14 mouse cellular contexts compared by ENCODE assay signal in the genomic region with DNA sequence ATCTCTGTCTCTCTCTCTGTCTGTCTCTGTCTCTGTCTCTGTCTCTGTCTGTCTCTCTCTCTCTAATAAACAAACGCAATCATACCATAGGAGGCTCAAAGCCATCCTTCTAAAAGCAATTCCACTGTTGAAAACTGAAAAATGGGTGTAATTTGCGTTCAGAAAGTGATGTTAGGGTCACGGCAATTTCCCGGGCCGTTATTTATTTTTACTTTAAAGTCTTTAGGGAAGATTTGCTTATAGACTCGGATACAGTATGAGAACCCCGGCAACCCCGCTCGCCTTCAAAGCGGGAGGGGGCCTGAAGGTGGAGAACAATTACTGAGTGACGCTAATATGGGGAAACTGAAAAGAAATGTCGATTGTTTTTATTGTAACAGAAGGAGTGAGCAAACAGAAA. TPM values are rescaled to one million over a fixed set of nuclear protein-coding genes. Genes with fewer than 3 reads are reported as not detected.
DNase-seq lines count a peak whose midpoint lies in the region; ATAC-seq and TF ChIP-seq lines count a peak whose summit lies in the region.
"Had no signal": no experiment of that assay in that cellular context is flagged by ENCODE, and none has a peak within 500 bp of the region (broad histone marks: within the 10 kb centered on the region; RNA-seq: fewer than 3 reads in every experiment).

No protein-coding gene starts in this region.

- no peak for ATAC-seq in heart, embryonic 16.5 days (replicated peaks; ENCODE audit: extremely low read depth, insufficient read depth, low FRiP score)
- no peak for ATAC-seq in midbrain, postnatal 0 days (ENCODE audit: low FRiP score)
- ATAC-seq in intestine, postnatal 0 days: no peak
- ATAC-seq in stomach, embryonic 14.5 days (ENCODE audit: insufficient number of reproducible peaks, insufficient read depth, low FRiP score, low read depth): no peak

- 4% methylated on average over 12 of the region's 12 CpGs for WGBS in heart, embryonic 16.5 days
- WGBS in midbrain, embryonic 10.5 days: under 1% methylated on average over 12 of the region's 12 CpGs
- 1% methylated on average over 12 of the region's 12 CpGs for whole genome bisulfite sequencing in midbrain, postnatal 0 days
- WGBS in intestine, postnatal 0 days: 1% methylated on average over 12 of the region's 12 CpGs
- 1% methylated on average over 12 of the region's 12 CpGs for WGBS in stomach, embryonic 14.5 days

- TF ChIP-seq CTCF in midbrain, postnatal 0 days (IDR thresholded peaks at IDR 0.05): no peak
- TF ChIP-seq CTCF in intestine, postnatal 0 days (IDR thresholded peaks at IDR 0.05; ENCODE audit: low read depth): no peak

- H3K4me1 ChIP-seq in heart, embryonic 16.5 days (ENCODE audit: control insufficient read depth, insufficient read depth, low read length): peaks cover 9% of the 10 kb centered on the region
- peaks cover 46% of the 10 kb centered on the region for H3K4me1 ChIP-seq in midbrain, embryonic 10.5 days
- H3K4me1 ChIP-seq in midbrain, postnatal 0 days (ENCODE audit: insufficient read depth, low read length): no peaks in the 10 kb centered on the region
- H3K4me1 ChIP-seq in intestine, postnatal 0 days (replicated peaks; ENCODE audit: control insufficient read depth, insufficient read depth, low read length): no peaks in the 10 kb centered on the region
- 0 out of 2 replicates have a peak, but pooled peaks cover 4% of the 10 kb centered on the region for H3K4me1 ChIP-seq in stomach, embryonic 14.5 days (ENCODE audit: control insufficient read depth, insufficient read depth, low read length)

- H3K4me2 ChIP-seq in heart, embryonic 16.5 days (ENCODE audit: low read depth, low read length): peak overlapping the region; percentile 46; the same call in 1 of the 2 replicates
- H3K4me2 ChIP-seq in midbrain, postnatal 0 days (ENCODE audit: low read depth, low read length, poor library complexity, severe bottlenecking): no peak overlapping the region
- no peak overlapping the region for H3K4me2 ChIP-seq in intestine, postnatal 0 days (replicated peaks; ENCODE audit: low read depth)
- peak overlapping the region; percentile 29; the same call in 1 of the 2 replicates for H3K4me2 ChIP-seq in stomach, embryonic 14.5 days (replicated peaks; ENCODE audit: low read depth, low read length)

- no peak overlapping the region for H3K9ac ChIP-seq in heart, embryonic 16.5 days (ENCODE audit: low read length)
- H3K9ac ChIP-seq in midbrain, postnatal 0 days (replicated peaks; ENCODE audit: low read length, poor library complexity, severe bottlenecking): no peak overlapping the region
- H3K9ac ChIP-seq in intestine, postnatal 0 days (ENCODE audit: low read depth, low read length): no peak overlapping the region
- no peak overlapping the region for H3K9ac ChIP-seq in stomach, embryonic 14.5 days (replicated peaks; ENCODE audit: low read depth, low read length)

- peaks cover 94% of the 10 kb centered on the region for H3K27me3 ChIP-seq in heart, embryonic 16.5 days (ENCODE audit: control insufficient read depth, insufficient read depth, low read length)
- peaks cover 100% of the 10 kb centered on the region for H3K27me3 ChIP-seq in midbrain, embryonic 10.5 days (ENCODE audit: low read depth, poor library complexity, severe bottlenecking)
- H3K27me3 ChIP-seq in midbrain, postnatal 0 days (ENCODE audit: insufficient read depth, low read length): peaks cover 93% of the 10 kb centered on the region
- H3K27me3 ChIP-seq in intestine, postnatal 0 days (replicated peaks; ENCODE audit: control insufficient read depth, insufficient read depth, low read length): peaks cover 100% of the 10 kb centered on the region
- H3K27me3 ChIP-seq in stomach, embryonic 14.5 days (ENCODE audit: control insufficient read depth, insufficient read depth, low read length): peaks cover 80% of the 10 kb centered on the region

- H3K4me3 ChIP-seq in heart, embryonic 16.5 days (ENCODE audit: low read length): peak overlapping the region; percentile 34
- H3K4me3 ChIP-seq in midbrain, embryonic 10.5 days: peak overlapping the region; percentile 32; the same call in 1 of the 2 replicates
- H3K4me3 ChIP-seq in midbrain, postnatal 0 days (ENCODE audit: low read depth, low read length): no peak overlapping the region
- peak overlapping the region; percentile 9 for H3K4me3 ChIP-seq in intestine, postnatal 0 days (ENCODE audit: low read depth, low read length)
- H3K4me3 ChIP-seq in stomach, embryonic 14.5 days (ENCODE audit: low read depth, low read length): peak overlapping the region; percentile 23; the same call in 1 of the 2 replicates

- DNase-seq in heart, adult 9 months (ENCODE audit: low spot score in 2 of 2): no peak
- DNase-seq in midbrain, embryonic 10.5 days (ENCODE audit: low spot score): no peak
- DNase-seq in midbrain, postnatal 0 days (ENCODE audit: low spot score): no peak
- no peak for DNase-seq in cerebellum, adult 11-12 months
- DNase-seq in right cerebral cortex, postnatal 10 days (ENCODE audit: low spot score in 2 of 2): no peak
- DNase-seq: adrenal gland, postnatal 10 days; heart, postnatal 4 days; kidney, adult 9 months; lung, postnatal 4 days had no signal

- no peaks in the 10 kb centered on the region for H3K9me3 ChIP-seq in heart, embryonic 16.5 days (replicated peaks; ENCODE audit: control insufficient read depth, low read length)
- no peaks in the 10 kb centered on the region for H3K9me3 ChIP-seq in midbrain, embryonic 10.5 days (replicated peaks)
- no peaks in the 10 kb centered on the region for H3K9me3 ChIP-seq in midbrain, postnatal 0 days (ENCODE audit: low read length)
- no peaks in the 10 kb centered on the region for H3K9me3 ChIP-seq in intestine, postnatal 0 days (ENCODE audit: control insufficient read depth)
- H3K9me3 ChIP-seq in stomach, embryonic 14.5 days (ENCODE audit: control insufficient read depth, low read depth, low read length): no peaks in the 10 kb centered on the region

- no peaks in the 10 kb centered on the region for H3K36me3 ChIP-seq in heart, embryonic 16.5 days (ENCODE audit: control insufficient read depth, insufficient read depth)
- no peaks in the 10 kb centered on the region for H3K36me3 ChIP-seq in midbrain, embryonic 10.5 days
- no peaks in the 10 kb centered on the region for H3K36me3 ChIP-seq in midbrain, postnatal 0 days (ENCODE audit: insufficient read depth, low read length)
- H3K36me3 ChIP-seq in intestine, postnatal 0 days (ENCODE audit: control insufficient read depth, insufficient read depth): no peaks in the 10 kb centered on the region
- H3K36me3 ChIP-seq in stomach, embryonic 14.5 days (ENCODE audit: control insufficient read depth, insufficient read depth, low read length): no peaks in the 10 kb centered on the region

- no peak overlapping the region for H3K27ac ChIP-seq in heart, embryonic 16.5 days (ENCODE audit: low read length)
- H3K27ac ChIP-seq in midbrain, embryonic 10.5 days (replicated peaks): no peak overlapping the region
- H3K27ac ChIP-seq in midbrain, postnatal 0 days (ENCODE audit: low read depth, low read length): no peak overlapping the region
- no peak overlapping the region for H3K27ac ChIP-seq in intestine, postnatal 0 days (ENCODE audit: low read depth, low read length)
- H3K27ac ChIP-seq in stomach, embryonic 14.5 days (ENCODE audit: low read length): no peak overlapping the region

RNA-seq across cellular contexts. Expression of a gene that starts 0.6 kb away (rescaled TPM):
- 1.6 and 2.4 TPM in 2 replicates for polyA plus RNA-seq in heart, embryonic 16.5 days (2015; fragmentation: Nextera tagmentation; extraction: Ambion mirVana)
- polyA plus RNA-seq in midbrain, embryonic 10.5 days (2016; fragmentation: Nextera tagmentation; extraction: Ambion mirVana): 0.56 and 0.63 TPM in 2 replicates
- not detected in 2 replicates for total RNA-seq in midbrain, postnatal 0 days (2014; rRNA removed)
- not detected in 2 replicates for polyA plus RNA-seq in midbrain, postnatal 0 days (2015; fragmentation: Nextera tagmentation; extraction: Ambion mirVana)
- not detected in 2 replicates for polyA plus RNA-seq in intestine, postnatal 0 days (2015; fragmentation: Nextera tagmentation; extraction: Ambion mirVana)
- polyA plus RNA-seq in stomach, embryonic 14.5 days (2014; fragmentation: Nextera tagmentation; extraction: Ambion mirVana): 2.3 and 3.8 TPM in 2 replicates
- total RNA-seq: adrenal gland, postnatal 10 days; left cerebral cortex, adult 8-10 months had no signal
- polyA plus RNA-seq: urinary bladder, adult 2 months had no signal

Comparison
In these comparisons a context has a peak if more than half of its experiments do, and no peak if none do; other contexts are left out.
1. H3K4me2 ChIP-seq: peak in heart, embryonic 16.5 days (single experiment) and stomach, embryonic 14.5 days (single experiment); none in midbrain, postnatal 0 days (single experiment) and intestine, postnatal 0 days (single experiment).